Mouse (Mus musculus) bone marrow, adult 2 months (tissue): ENCODE measurements around the gene Elmod2.

Source experiments
- CTCF ChIP-seq: fragments of 200-500 bp; IDR thresholded peaks from 2 replicates; pipeline ENCODE4 v1.5.1; 2011; ENCODE audit warnings: low read length, control low read depth; ENCODE audit not compliant: control insufficient read depth, insufficient read depth
- POLR2A ChIP-seq: fragments of 200-500 bp; IDR thresholded peaks from 2 replicates; pipeline ENCODE4 v1.6.1; 2011; ENCODE audit warnings: low read depth, mild to moderate bottlenecking, control low read depth, low read length, borderline replicate concordance; ENCODE audit not compliant: control insufficient read depth

GRCm38 (mm10) chr8:83297375-83297774 is 34.9 kb downstream of the Elmod2 start:
- TF ChIP-seq CTCF (no peak), POLR2A (no peak)
